Mouse (Mus musculus): ENCODE data around the gene Adamts18.

- no peak for TF ChIP-seq CTCF (IDR thresholded peaks at IDR 0.05; ENCODE audit: borderline replicate concordance, extremely low read depth, insufficient read depth, insufficient read length)
- TF ChIP-seq POLR2A (IDR thresholded peaks at IDR 0.05; ENCODE audit: borderline replicate concordance, extremely low read depth, insufficient read depth, insufficient read length, poor library complexity, severe bottlenecking) = no peak
These were observed 83.4 kb downstream of the Adamts18 start for GRCm38 (mm10) chr8:113765121-113765520.
